Mouse (Mus musculus): ENCODE results near the gene Maml3. TPM values are rescaled to one million over a fixed set of nuclear protein-coding genes. Genes with fewer than 3 reads are reported as not detected.

Maml3 gene
- total RNA-seq, 1 experiment from 2014 or later, result 19.3 TPM

- no peak for ATAC-seq (replicated peaks in 1 of 2; ENCODE audit: insufficient read depth in 1 of 2, low FRiP score in 2 of 2, low TSS enrichment in 1 of 2, low read depth in 1 of 2, poor library complexity in 2 of 2, severe bottlenecking in 2 of 2)
Observed at GRCm38 (mm10) chr3:51949651-51950050, 155.2 kb downstream of the Maml3 start.

GRCm38 (mm10) chr3:51947168-51947567, 157.7 kb downstream of the Maml3 start:
- no peak for ATAC-seq (replicated peaks in 1 of 2; ENCODE audit: insufficient read depth in 1 of 2, low FRiP score in 2 of 2, low TSS enrichment in 1 of 2, low read depth in 1 of 2, poor library complexity in 2 of 2, severe bottlenecking in 2 of 2)

GRCm38 (mm10) chr3:51943642-51944041, 161.2 kb downstream of the Maml3 start:
- ATAC-seq (replicated peaks in 1 of 2; ENCODE audit: insufficient read depth in 1 of 2, low FRiP score in 2 of 2, low TSS enrichment in 1 of 2, low read depth in 1 of 2, poor library complexity in 2 of 2, severe bottlenecking in 2 of 2), result no peak

GRCm38 (mm10) chr3:51941781-51942180, 163.1 kb downstream of the Maml3 start:
- ATAC-seq (replicated peaks in 1 of 2; ENCODE audit: insufficient read depth in 1 of 2, low FRiP score in 2 of 2, low TSS enrichment in 1 of 2, low read depth in 1 of 2, poor library complexity in 2 of 2, severe bottlenecking in 2 of 2), result no peak

GRCm38 (mm10) chr3:51939864-51940263, 165.0 kb downstream of the Maml3 start:
- ATAC-seq (replicated peaks in 1 of 2; ENCODE audit: insufficient read depth in 1 of 2, low FRiP score in 2 of 2, low TSS enrichment in 1 of 2, low read depth in 1 of 2, poor library complexity in 2 of 2, severe bottlenecking in 2 of 2), result no peak

- ATAC-seq (replicated peaks in 1 of 2; ENCODE audit: insufficient read depth in 1 of 2, low FRiP score in 2 of 2, low TSS enrichment in 1 of 2, low read depth in 1 of 2, poor library complexity in 2 of 2, severe bottlenecking in 2 of 2), result peak; percentile 66 to 88
Observed at GRCm38 (mm10) chr3:51939054-51939453, 165.8 kb downstream of the Maml3 start.

GRCm38 (mm10) chr3:51937176-51937575, 167.7 kb downstream of the Maml3 start:
- ATAC-seq (replicated peaks in 1 of 2; ENCODE audit: insufficient read depth in 1 of 2, low FRiP score in 2 of 2, low TSS enrichment in 1 of 2, low read depth in 1 of 2, poor library complexity in 2 of 2, severe bottlenecking in 2 of 2), result no peak

GRCm38 (mm10) chr3:51934531-51935485, 170.1 kb downstream of the Maml3 start:
- no peak for ATAC-seq (replicated peaks in 1 of 2; ENCODE audit: insufficient read depth in 1 of 2, low FRiP score in 2 of 2, low TSS enrichment in 1 of 2, low read depth in 1 of 2, poor library complexity in 2 of 2, severe bottlenecking in 2 of 2)

GRCm38 (mm10) chr3:51928188-51928587, 176.7 kb downstream of the Maml3 start:
- ATAC-seq (replicated peaks in 1 of 2; ENCODE audit: insufficient read depth in 1 of 2, low FRiP score in 2 of 2, low TSS enrichment in 1 of 2, low read depth in 1 of 2, poor library complexity in 2 of 2, severe bottlenecking in 2 of 2), result no peak

- ATAC-seq (replicated peaks in 1 of 2; ENCODE audit: insufficient read depth in 1 of 2, low FRiP score in 2 of 2, low TSS enrichment in 1 of 2, low read depth in 1 of 2, poor library complexity in 2 of 2, severe bottlenecking in 2 of 2), result no peak
Observed at GRCm38 (mm10) chr3:51927591-51927990, 177.3 kb downstream of the Maml3 start.

- ATAC-seq (replicated peaks in 1 of 2; ENCODE audit: insufficient read depth in 1 of 2, low FRiP score in 2 of 2, low TSS enrichment in 1 of 2, low read depth in 1 of 2, poor library complexity in 2 of 2, severe bottlenecking in 2 of 2), result no peak
Observed at GRCm38 (mm10) chr3:51927043-51927442, 177.8 kb downstream of the Maml3 start.

GRCm38 (mm10) chr3:51925758-51926157, 179.1 kb downstream of the Maml3 start:
- no peak for ATAC-seq (replicated peaks in 1 of 2; ENCODE audit: insufficient read depth in 1 of 2, low FRiP score in 2 of 2, low TSS enrichment in 1 of 2, low read depth in 1 of 2, poor library complexity in 2 of 2, severe bottlenecking in 2 of 2)

GRCm38 (mm10) chr3:51924636-51925035, 180.2 kb downstream of the Maml3 start:
- no peak for ATAC-seq (replicated peaks in 1 of 2; ENCODE audit: insufficient read depth in 1 of 2, low FRiP score in 2 of 2, low TSS enrichment in 1 of 2, low read depth in 1 of 2, poor library complexity in 2 of 2, severe bottlenecking in 2 of 2)

GRCm38 (mm10) chr3:51923800-51924199, 181.1 kb downstream of the Maml3 start:
- ATAC-seq (replicated peaks in 1 of 2; ENCODE audit: insufficient read depth in 1 of 2, low FRiP score in 2 of 2, low TSS enrichment in 1 of 2, low read depth in 1 of 2, poor library complexity in 2 of 2, severe bottlenecking in 2 of 2), result no peak

GRCm38 (mm10) chr3:51916902-51917301, 188.0 kb downstream of the Maml3 start:
- ATAC-seq (replicated peaks in 1 of 2; ENCODE audit: insufficient read depth in 1 of 2, low FRiP score in 2 of 2, low TSS enrichment in 1 of 2, low read depth in 1 of 2, poor library complexity in 2 of 2, severe bottlenecking in 2 of 2), result no peak

- ATAC-seq (replicated peaks in 1 of 2; ENCODE audit: insufficient read depth in 1 of 2, low FRiP score in 2 of 2, low TSS enrichment in 1 of 2, low read depth in 1 of 2, poor library complexity in 2 of 2, severe bottlenecking in 2 of 2), result no peak; a peak in 1 of 4 replicates
Observed at GRCm38 (mm10) chr3:51916060-51916870, 188.6 kb downstream of the Maml3 start.

GRCm38 (mm10) chr3:51915415-51915814, 189.5 kb downstream of the Maml3 start:
- peak; percentile 55 to 56; a peak in 2 of 4 replicates for ATAC-seq (replicated peaks in 1 of 2; ENCODE audit: insufficient read depth in 1 of 2, low FRiP score in 2 of 2, low TSS enrichment in 1 of 2, low read depth in 1 of 2, poor library complexity in 2 of 2, severe bottlenecking in 2 of 2)

GRCm38 (mm10) chr3:51914900-51915299, 190.0 kb downstream of the Maml3 start:
- peak in 1 of 2 experiments; percentile 25; a peak in 1 of 4 replicates for ATAC-seq (replicated peaks in 1 of 2; ENCODE audit: insufficient read depth in 1 of 2, low FRiP score in 2 of 2, low TSS enrichment in 1 of 2, low read depth in 1 of 2, poor library complexity in 2 of 2, severe bottlenecking in 2 of 2)
